9 mouse cellular contexts compared by ENCODE assay signal in genomic region chr5:35728957-35729460, GRCm38 (mm10). TPM values are rescaled to one million over a fixed set of nuclear protein-coding genes. Genes with fewer than 3 reads are reported as not detected.
DNase-seq lines count a peak whose midpoint lies in the region; ATAC-seq and TF ChIP-seq lines count a peak whose summit lies in the region.
"Had no signal": no experiment of that assay in that cellular context is flagged by ENCODE, and none has a peak within 500 bp of the region (broad histone marks: within the 10 kb centered on the region; RNA-seq: fewer than 3 reads in every experiment).

No protein-coding gene starts in this region.

- H3K9ac ChIP-seq in midbrain, embryonic 11.5 days (ENCODE audit: low read length) = no peak overlapping the region
- H3K9ac ChIP-seq in intestine, postnatal 0 days (ENCODE audit: low read depth, low read length) = peak overlapping the region; percentile 40
- H3K9ac ChIP-seq in limb, embryonic 11.5 days (ENCODE audit: low read length) = peak overlapping the region; percentile 37; the same call in 1 of the 2 replicates
- no peak overlapping the region for H3K9ac ChIP-seq in midbrain, embryonic 13.5 days (replicated peaks)
- H3K9ac ChIP-seq in stomach, embryonic 14.5 days (replicated peaks; ENCODE audit: low read depth, low read length) = no peak overlapping the region

- no peaks in the 10 kb centered on the region for H3K27me3 ChIP-seq in midbrain, embryonic 10.5 days (ENCODE audit: low read depth, poor library complexity, severe bottlenecking)
- no peaks in the 10 kb centered on the region for H3K27me3 ChIP-seq in midbrain, embryonic 11.5 days (ENCODE audit: control insufficient read depth, insufficient read depth, low read length)
- H3K27me3 ChIP-seq in intestine, postnatal 0 days (replicated peaks; ENCODE audit: control insufficient read depth, insufficient read depth, low read length) = no peaks in the 10 kb centered on the region
- H3K27me3 ChIP-seq in limb, embryonic 11.5 days (ENCODE audit: control insufficient read depth, insufficient read depth, low read length) = no peaks in the 10 kb centered on the region
- no peaks in the 10 kb centered on the region for H3K27me3 ChIP-seq in midbrain, embryonic 13.5 days
- H3K27me3 ChIP-seq in stomach, embryonic 14.5 days (ENCODE audit: control insufficient read depth, insufficient read depth, low read length) = no peaks in the 10 kb centered on the region

- no peak for TF ChIP-seq CTCF in intestine, postnatal 0 days (IDR thresholded peaks at IDR 0.05; ENCODE audit: low read depth)

- no peaks in the 10 kb centered on the region; the same call in 1 of the 2 replicates for H3K4me1 ChIP-seq in midbrain, embryonic 10.5 days
- no peaks in the 10 kb centered on the region for H3K4me1 ChIP-seq in midbrain, embryonic 11.5 days (ENCODE audit: control insufficient read depth, insufficient read depth, low read length)
- 0 out of 2 replicates have a peak, but pooled peaks cover 3% of the 10 kb centered on the region for H3K4me1 ChIP-seq in intestine, postnatal 0 days (replicated peaks; ENCODE audit: control insufficient read depth, insufficient read depth, low read length)
- peaks cover 8% of the 10 kb centered on the region for H3K4me1 ChIP-seq in limb, embryonic 11.5 days (ENCODE audit: control insufficient read depth, insufficient read depth, low read length)
- no peaks in the 10 kb centered on the region for H3K4me1 ChIP-seq in midbrain, embryonic 13.5 days (replicated peaks)
- H3K4me1 ChIP-seq in stomach, embryonic 14.5 days (ENCODE audit: control insufficient read depth, insufficient read depth, low read length) = no peaks in the 10 kb centered on the region; the same call in 1 of the 2 replicates

- no peaks in the 10 kb centered on the region for H3K9me3 ChIP-seq in midbrain, embryonic 10.5 days (replicated peaks)
- no peaks in the 10 kb centered on the region for H3K9me3 ChIP-seq in midbrain, embryonic 11.5 days (ENCODE audit: control insufficient read depth, low read length)
- H3K9me3 ChIP-seq in intestine, postnatal 0 days (ENCODE audit: control insufficient read depth) = no peaks in the 10 kb centered on the region
- no peaks in the 10 kb centered on the region for H3K9me3 ChIP-seq in limb, embryonic 11.5 days (ENCODE audit: control insufficient read depth, low read length)
- H3K9me3 ChIP-seq in midbrain, embryonic 13.5 days = no peaks in the 10 kb centered on the region
- H3K9me3 ChIP-seq in stomach, embryonic 14.5 days (ENCODE audit: control insufficient read depth, low read depth, low read length) = no peaks in the 10 kb centered on the region

- H3K36me3 ChIP-seq in midbrain, embryonic 10.5 days = no peaks in the 10 kb centered on the region
- no peaks in the 10 kb centered on the region for H3K36me3 ChIP-seq in midbrain, embryonic 11.5 days (ENCODE audit: control insufficient read depth, insufficient read depth, low read length)
- H3K36me3 ChIP-seq in intestine, postnatal 0 days (ENCODE audit: control insufficient read depth, insufficient read depth) = 0 out of 2 replicates have a peak, but pooled peaks cover 5% of the 10 kb centered on the region
- H3K36me3 ChIP-seq in limb, embryonic 11.5 days (ENCODE audit: control insufficient read depth, insufficient read depth, low read length) = no peaks in the 10 kb centered on the region
- H3K36me3 ChIP-seq in midbrain, embryonic 13.5 days = no peaks in the 10 kb centered on the region
- H3K36me3 ChIP-seq in stomach, embryonic 14.5 days (ENCODE audit: control insufficient read depth, insufficient read depth, low read length) = no peaks in the 10 kb centered on the region

- 61% methylated on average over 11 of the region's 11 CpGs for WGBS in midbrain, embryonic 10.5 days
- WGBS in midbrain, embryonic 11.5 days = 67% methylated on average over 11 of the region's 11 CpGs
- 25% methylated on average over 11 of the region's 11 CpGs for WGBS in intestine, postnatal 0 days
- 48% methylated on average over 11 of the region's 11 CpGs for WGBS in limb, embryonic 11.5 days
- 60% methylated on average over 11 of the region's 11 CpGs for WGBS in midbrain, embryonic 13.5 days
- WGBS in stomach, embryonic 14.5 days = 41% methylated on average over 11 of the region's 11 CpGs

- ATAC-seq in midbrain, embryonic 11.5 days (ENCODE audit: low FRiP score) = no peak; the same call in 1 of the 2 replicates
- peak; percentile 57 for ATAC-seq in intestine, postnatal 0 days
- ATAC-seq in limb, embryonic 11.5 days (ENCODE audit: insufficient number of reproducible peaks, low FRiP score, low TSS enrichment, low read depth) = peak; percentile 71; the same call in 1 of the 2 replicates
- ATAC-seq in midbrain, embryonic 13.5 days = no peak
- ATAC-seq in stomach, embryonic 14.5 days (ENCODE audit: insufficient number of reproducible peaks, insufficient read depth, low FRiP score, low read depth) = peak; percentile 66; the same call in 1 of the 2 replicates

- no peak overlapping the region for H3K4me2 ChIP-seq in midbrain, embryonic 11.5 days
- H3K4me2 ChIP-seq in intestine, postnatal 0 days (replicated peaks; ENCODE audit: low read depth) = peak overlapping the region; percentile 40
- H3K4me2 ChIP-seq in limb, embryonic 11.5 days (ENCODE audit: low read depth, severe bottlenecking) = 0 out of 2 replicates have a peak overlapping the region, but pooled peaks have one; percentile 10
- no peak overlapping the region; the same call in 1 of the 2 replicates for H3K4me2 ChIP-seq in midbrain, embryonic 13.5 days (replicated peaks)
- no peak overlapping the region for H3K4me2 ChIP-seq in stomach, embryonic 14.5 days (replicated peaks; ENCODE audit: low read depth, low read length)

- H3K4me3 ChIP-seq in midbrain, embryonic 10.5 days = no peak overlapping the region
- H3K4me3 ChIP-seq in midbrain, embryonic 11.5 days (ENCODE audit: low read depth, low read length) = no peak overlapping the region
- peak overlapping the region; percentile 16 for H3K4me3 ChIP-seq in intestine, postnatal 0 days (ENCODE audit: low read depth, low read length)
- no peak overlapping the region for H3K4me3 ChIP-seq in limb, embryonic 11.5 days (ENCODE audit: low read depth, low read length)
- no peak overlapping the region for H3K4me3 ChIP-seq in midbrain, embryonic 13.5 days (replicated peaks)
- H3K4me3 ChIP-seq in stomach, embryonic 14.5 days (ENCODE audit: low read depth, low read length) = peak overlapping the region; percentile 6; the same call in 1 of the 2 replicates

- peak; percentile 28 for DNase-seq in midbrain, embryonic 10.5 days (ENCODE audit: low spot score)
- no peak for DNase-seq in midbrain, embryonic 11.5 days (ENCODE audit: low spot score, missing footprints)
- DNase-seq in cerebellum, postnatal 36 days = peak; percentile 56 to 66
- DNase-seq in heart, adult 18-20 months = peak; percentile 78 to 90
- peak; percentile 75 for DNase-seq in limb, embryonic 11.5 days (ENCODE audit: low spot score)

- H3K27ac ChIP-seq in midbrain, embryonic 10.5 days (replicated peaks) = peak overlapping the region; percentile 43
- H3K27ac ChIP-seq in midbrain, embryonic 11.5 days (ENCODE audit: low read depth, low read length) = no peak overlapping the region
- H3K27ac ChIP-seq in intestine, postnatal 0 days (ENCODE audit: low read depth, low read length) = peak overlapping the region; percentile 75
- peak overlapping the region; percentile 58; the same call in 1 of the 2 replicates for H3K27ac ChIP-seq in limb, embryonic 11.5 days (replicated peaks; ENCODE audit: low read depth, low read length)
- H3K27ac ChIP-seq in midbrain, embryonic 13.5 days = peak overlapping the region; percentile 41; the same call in 1 of the 2 replicates
- peak overlapping the region; percentile 69; the same call in 1 of the 2 replicates for H3K27ac ChIP-seq in stomach, embryonic 14.5 days (ENCODE audit: low read length)

RNA-seq across cellular contexts. Expression of gene Sh3tc1, which starts 10.8 kb away (rescaled TPM):
- 3.6 and 3.8 TPM in 2 replicates for polyA plus RNA-seq in midbrain, embryonic 10.5 days (2016; fragmentation: Nextera tagmentation; extraction: Ambion mirVana)
- 2.3 and 3.2 TPM in 2 replicates for polyA plus RNA-seq in midbrain, embryonic 11.5 days (2014; fragmentation: Nextera tagmentation; extraction: Ambion mirVana)
- 10 to 100 TPM in 1 of 2 experiments, 1 to 10 TPM in 1; 8.2 to 10.3 TPM for total RNA-seq in heart, adult 18-20 months (2021)
- polyA plus RNA-seq in intestine, postnatal 0 days (2015; fragmentation: Nextera tagmentation; extraction: Ambion mirVana) = 18.3 and 18.7 TPM in 2 replicates
- 2.3 and 4.1 TPM in 2 replicates for polyA plus RNA-seq in limb, embryonic 11.5 days (2014; fragmentation: Nextera tagmentation; extraction: Ambion mirVana)
- 2.7 and 3.8 TPM in 2 replicates for polyA plus RNA-seq in midbrain, embryonic 13.5 days (2015; fragmentation: Nextera tagmentation; extraction: Ambion mirVana)
- 2.9 and 3.2 TPM in 2 replicates for polyA plus RNA-seq in stomach, embryonic 14.5 days (2014; fragmentation: Nextera tagmentation; extraction: Ambion mirVana)
- total RNA-seq: MEL had no signal

RNA-seq across cellular contexts. Expression of gene Ablim2, which starts 28.7 kb away (rescaled TPM):
- 0.62 and 0.84 TPM in 2 replicates for polyA plus RNA-seq in midbrain, embryonic 10.5 days (2016; fragmentation: Nextera tagmentation; extraction: Ambion mirVana)
- 0.36 and 0.51 TPM in 2 replicates for polyA plus RNA-seq in midbrain, embryonic 11.5 days (2014; fragmentation: Nextera tagmentation; extraction: Ambion mirVana)
- total RNA-seq in heart, adult 18-20 months (2021) = 10 to 100 TPM; 21.4 to 24.4 TPM
- 1.9 and 2.0 TPM in 2 replicates for polyA plus RNA-seq in intestine, postnatal 0 days (2015; fragmentation: Nextera tagmentation; extraction: Ambion mirVana)
- polyA plus RNA-seq in limb, embryonic 11.5 days (2014; fragmentation: Nextera tagmentation; extraction: Ambion mirVana) = 1.1 and 1.3 TPM in 2 replicates
- polyA plus RNA-seq in midbrain, embryonic 13.5 days (2015; fragmentation: Nextera tagmentation; extraction: Ambion mirVana) = 5.6 and 6.6 TPM in 2 replicates
- polyA plus RNA-seq in stomach, embryonic 14.5 days (2014; fragmentation: Nextera tagmentation; extraction: Ambion mirVana) = 1.3 and 3.2 TPM in 2 replicates
- total RNA-seq: MEL had no signal

RNA-seq across cellular contexts. Expression of gene Htra3, which starts 49.4 kb away (rescaled TPM):
- polyA plus RNA-seq in midbrain, embryonic 10.5 days (2016; fragmentation: Nextera tagmentation; extraction: Ambion mirVana) = 5.2 and 7.6 TPM in 2 replicates
- 6.0 and 7.6 TPM in 2 replicates for polyA plus RNA-seq in midbrain, embryonic 11.5 days (2014; fragmentation: Nextera tagmentation; extraction: Ambion mirVana)
- 10 to 100 TPM; 73.5 to 83.6 TPM for total RNA-seq in heart, adult 18-20 months (2021)
- 24.5 and 25.5 TPM in 2 replicates for polyA plus RNA-seq in intestine, postnatal 0 days (2015; fragmentation: Nextera tagmentation; extraction: Ambion mirVana)
- 0.89 and 1.6 TPM in 2 replicates for polyA plus RNA-seq in limb, embryonic 11.5 days (2014; fragmentation: Nextera tagmentation; extraction: Ambion mirVana)
- 9.3 and 10.4 TPM in 2 replicates for polyA plus RNA-seq in midbrain, embryonic 13.5 days (2015; fragmentation: Nextera tagmentation; extraction: Ambion mirVana)
- polyA plus RNA-seq in stomach, embryonic 14.5 days (2014; fragmentation: Nextera tagmentation; extraction: Ambion mirVana) = 52.2 and 54.7 TPM in 2 replicates
- total RNA-seq: MEL had no signal

Comparison
In these comparisons a context has a peak if more than half of its experiments do, and no peak if none do; other contexts are left out.
1. H3K4me3 ChIP-seq: peak in intestine, postnatal 0 days (single experiment) and stomach, embryonic 14.5 days (single experiment); none in midbrain, embryonic 10.5 days (single experiment), midbrain, embryonic 11.5 days (single experiment), limb, embryonic 11.5 days (single experiment) and midbrain, embryonic 13.5 days (single experiment).
2. ATAC-seq: peak in intestine, postnatal 0 days (single experiment), limb, embryonic 11.5 days (single experiment) and stomach, embryonic 14.5 days (single experiment); none in midbrain, embryonic 11.5 days (single experiment) and midbrain, embryonic 13.5 days (single experiment).
3. H3K4me2 ChIP-seq: peak in intestine, postnatal 0 days (single experiment) and limb, embryonic 11.5 days (single experiment); none in midbrain, embryonic 11.5 days (single experiment), midbrain, embryonic 13.5 days (single experiment) and stomach, embryonic 14.5 days (single experiment).
4. H3K9ac ChIP-seq: peak in intestine, postnatal 0 days (single experiment) and limb, embryonic 11.5 days (single experiment); none in midbrain, embryonic 11.5 days (single experiment), midbrain, embryonic 13.5 days (single experiment) and stomach, embryonic 14.5 days (single experiment).